15 mouse cellular contexts compared by ENCODE assay signal in the genomic region with DNA sequence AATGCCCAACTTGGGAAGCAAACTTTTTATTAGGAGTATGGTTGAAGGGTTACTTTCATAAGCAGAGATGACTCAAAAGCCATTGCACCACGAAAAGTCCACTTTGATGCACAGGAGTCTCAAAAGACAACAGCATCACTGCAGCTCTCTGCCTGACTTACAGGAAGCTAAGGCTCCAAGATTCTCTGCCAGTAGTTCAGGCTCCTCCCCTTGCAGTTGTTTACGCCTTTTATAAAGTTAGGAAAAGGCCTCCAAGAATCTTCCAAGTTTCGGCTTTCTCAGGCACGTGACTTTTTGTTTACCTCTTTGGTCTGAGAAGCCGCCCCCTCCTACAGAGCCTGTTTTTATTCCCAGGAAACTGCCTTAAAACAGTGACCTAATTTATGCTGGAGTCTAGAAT. TPM values are rescaled to one million over a fixed set of nuclear protein-coding genes. Genes with fewer than 3 reads are reported as not detected.
A peak's percentile ranks its signal among the peaks of the same experiment; 100 is the strongest.
DNase-seq lines count a peak whose midpoint lies in the region; TF ChIP-seq lines count a peak whose summit lies in the region.
"Had no signal": no experiment of that assay in that cellular context is flagged by ENCODE, and none has a peak within 500 bp of the region (broad histone marks: within the 10 kb centered on the region; RNA-seq: fewer than 3 reads in every experiment).

No protein-coding gene starts in this region.

- peak overlapping the region; percentile 30; the same call in 1 of the 2 replicates for H3K4me3 ChIP-seq in gastrocnemius, adult 2 months
- H3K4me3 ChIP-seq: erythroblast, embryonic 14.5 days; heart, embryonic 15.5 days; megakaryocyte, embryonic 14.5 days had no signal

- TF ChIP-seq CTCF in gastrocnemius, adult 2 months (IDR thresholded peaks at IDR 0.05) = no peak

- intact Hi-C loops in gastrocnemius, adult 2 months (cut with DNase I) = no loop called here

- peak; percentile 19 for DNase-seq in gastrocnemius, adult 2 months
- DNase-seq in gastrocnemius, postnatal 25 days = no peak
- DNase-seq in ovary, postnatal 14 days (ENCODE audit: low spot score) = peak; percentile 9
- DNase-seq in ovary, postnatal 10 days (ENCODE audit: low spot score) = no peak
- peak; percentile 40 for DNase-seq in kidney, postnatal 14 days
- no peak for DNase-seq in spleen, postnatal 4 days (ENCODE audit: low spot score in 2 of 2)
- no peak for DNase-seq in layer of hippocampus, adult 9-11 months
- DNase-seq in spleen, adult 12 weeks (ENCODE audit: low spot score) = no peak
- DNase-seq: adrenal gland, adult 2 months; B cell, adult 2 months; cerebellum, adult 11 months had no signal

- H3K27ac ChIP-seq in gastrocnemius, adult 2 months = peak overlapping the region; percentile 44; the same call in 1 of the 2 replicates
- H3K27ac ChIP-seq: heart, embryonic 15.5 days; hindbrain, postnatal 0 days had no signal

RNA-seq across cellular contexts. Expression of a gene that starts 5.1 kb away (rescaled TPM):
- 10 to 100 TPM; 38.7 to 42.4 TPM for total RNA-seq in gastrocnemius, adult 2 months (2021)
- 10 to 100 TPM; 31.2 to 39.9 TPM for total RNA-seq in gastrocnemius, postnatal 25 days (2021)

Comparison
In these comparisons a context has a peak if more than half of its experiments do, and no peak if none do; other contexts are left out.
1. DNase-seq: peak in gastrocnemius, adult 2 months (single experiment), ovary, postnatal 14 days (single experiment) and kidney, postnatal 14 days (single experiment); none in gastrocnemius, postnatal 25 days (single experiment), ovary, postnatal 10 days (single experiment), spleen, postnatal 4 days (0 of 2), layer of hippocampus, adult 9-11 months (single experiment) and spleen, adult 12 weeks (single experiment).